ENCODE assay signal across 1 mouse cellular context in genomic region chr9:64940731-64941346, GRCm38 (mm10).
TF ChIP-seq lines count a peak whose summit lies in the region.

No protein-coding gene starts in this region.

TF ChIP-seq in MEL, 35 proteins besides CTCF, POLR2A, EP300 and RAD21:
- TF ChIP-seq ZKSCAN1 (IDR thresholded peaks at IDR 0.05; ENCODE audit: low read depth, low read length) (no peak), SIN3A (IDR thresholded peaks at IDR 0.05; ENCODE audit: low read length) (no peak), MAZ (IDR thresholded peaks at IDR 0.05; ENCODE audit: low read depth, low read length) (no peak), POLR2AphosphoS2 (IDR thresholded peaks at IDR 0.05; ENCODE audit: low read length) (no peak), BHLHE40 (IDR thresholded peaks at IDR 0.05; ENCODE audit: borderline replicate concordance, low read depth, low read length) (no peak), KAT2A (conservative IDR thresholded peaks at IDR 0.05; ENCODE audit: low read depth, low read length) (no peak), E2F4 (IDR thresholded peaks at IDR 0.05; ENCODE audit: borderline replicate concordance, low read depth, low read length) (no peak), RCOR1 (IDR thresholded peaks at IDR 0.05; ENCODE audit: low read depth, low read length) (no peak), ZMIZ1 (IDR thresholded peaks at IDR 0.05; ENCODE audit: low read depth, low read length) (no peak), ZC3H11A (IDR thresholded peaks at IDR 0.05; ENCODE audit: low read depth, low read length) (no peak), GABPA (IDR thresholded peaks at IDR 0.05; ENCODE audit: low read depth, low read length) (no peak)
